Mouse (Mus musculus) heart, adult 2 months (tissue): Measurements from ENCODE around the gene Parp4. TPM values are rescaled to one million over a fixed set of nuclear protein-coding genes. Genes with fewer than 3 reads are reported as not detected.

ENCODE experiments used
- DNase-seq, 2 experiments: peaks; one replicate each; pipeline ENCODE4 v3.0.0; 2021
- H3K27ac ChIP-seq: fragments of 200-600 bp; 2 replicates; pipeline ENCODE4 v1.8.1; 2022
- H3K27me3 ChIP-seq: fragments of 200-500 bp; 2 replicates; pipeline ENCODE4 v1.6.1; 2012; ENCODE audit warnings: mild to moderate bottlenecking, low read length, inconsistent platforms, mixed read lengths; ENCODE audit not compliant: control insufficient read depth, insufficient read depth
- H3K36me3 ChIP-seq: fragments of 200-500 bp; 2 replicates; pipeline ENCODE4 v1.6.1; 2012; ENCODE audit warnings: low read length, inconsistent platforms; ENCODE audit not compliant: control insufficient read depth, insufficient read depth
- H3K4me1 ChIP-seq: fragments of 200-500 bp; 2 replicates; pipeline ENCODE4 v1.6.1; 2011; ENCODE audit warnings: low read length; ENCODE audit not compliant: control insufficient read depth, insufficient read depth
- H3K4me3 ChIP-seq: fragments of 200-600 bp; 2 replicates; pipeline ENCODE4 v1.8.1; 2022
- H3K79me2 ChIP-seq: fragments of 200-500 bp; replicated peaks from 2 replicates; pipeline ENCODE4 v1.6.1; 2012; ENCODE audit warnings: mild to moderate bottlenecking, inconsistent platforms, low read length, moderate library complexity, mixed read lengths; ENCODE audit not compliant: control insufficient read depth, insufficient read depth
- H3K9ac ChIP-seq: fragments of 200-500 bp; 2 replicates; pipeline ENCODE4 v1.6.1; 2012; ENCODE audit warnings: low read depth, mild to moderate bottlenecking, control low read depth, inconsistent platforms, low read length, mixed read lengths
- CTCF ChIP-seq: fragments of 200-600 bp; IDR thresholded peaks from 2 replicates; pipeline ENCODE4 v1.8.1; 2022; ENCODE audit warnings: antibody characterized with exemption, mild to moderate bottlenecking, moderate library complexity
- EP300 ChIP-seq: fragments of 200-500 bp; IDR thresholded peaks from 2 replicates; pipeline ENCODE4 v1.6.1; 2011; ENCODE audit warnings: low read depth, low read length, control low read depth; ENCODE audit not compliant: insufficient read depth
- POLR2A ChIP-seq: fragments of 200-500 bp; IDR thresholded peaks from 2 replicates; pipeline ENCODE4 v1.6.1; 2011; ENCODE audit warnings: mild to moderate bottlenecking, low read depth, low read length, control low read depth; ENCODE audit not compliant: insufficient read depth
- WGBS: fragments of 180-500 bp; shearing (Covaris S2); methylation state at CpG from one replicate; pipeline ENCODE4 v1.1.7; 2018; 5-methylcytosine and 5-hydroxymethylcytosine counted together
- intact Hi-C: fragments of 180-260 bp; cut with DNase I; formaldehyde crosslinking; loops from one replicate; pipeline ENCODE4 v1.15.1; 2025
- polyA plus RNA-seq: library from polyadenylated mRNA; depleted of rRNA; stranded (reverse); fragments of >200 nt; gene quantifications from 2 replicates; pipeline ENCODE4 v1.2.3, GENCODE M21; 2012
- total RNA-seq, 2 experiments: library from RNA; stranded (reverse); gene quantifications; 2 replicates each; pipeline ENCODE4 v1.2.3; 2021

The Parp4 gene
- total and polyA plus RNA-seq, 3 experiments, result 9.2 to 33.9 (median 27.1) TPM

DNA sequence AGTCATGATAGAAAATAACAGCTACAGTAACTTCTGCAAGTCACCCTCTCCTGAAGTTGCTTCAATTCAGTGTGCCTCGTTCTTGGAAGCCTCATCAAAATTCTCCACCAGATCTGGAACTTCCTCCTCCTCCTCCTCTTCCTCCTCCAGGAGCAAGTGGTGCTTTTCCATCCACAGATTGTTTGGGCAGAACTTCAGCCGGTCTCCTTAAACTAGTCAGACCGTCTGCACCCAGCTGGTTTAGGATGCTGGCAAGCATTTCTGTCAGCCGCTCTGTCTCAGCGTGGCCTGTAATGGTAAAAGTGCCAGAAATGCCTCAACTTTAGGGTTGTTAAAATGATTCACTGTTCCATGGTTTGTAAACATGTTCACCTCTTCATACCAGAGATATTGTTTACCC is 90.2 kb downstream of the Parp4 start:
- Histone ChIP-seq H3K36me3 (peaks cover 3% of the 10 kb centered on the region; the same call in 1 of the 2 replicates), H3K27me3 (no peaks in the 10 kb centered on the region), H3K4me3 (no peak overlapping the region), H3K9ac (no peak overlapping the region), H3K4me1 (peaks cover 3% of the 10 kb centered on the region), H3K79me2 (no peaks in the 10 kb centered on the region), H3K27ac (no peak overlapping the region)
- peak; percentile 25 to 28 for DNase-seq
- intact Hi-C loops, result loop anchor here (5.0 kb wide), 2 partner anchors 88 to 142 kb away; partner anchors contain the start of genes Cenpj and Parp4
- WGBS, result 49% methylated on average over 5 of the region's 5 CpGs
- TF ChIP-seq CTCF (no peak), EP300 (no peak), POLR2A (no peak)

DNA sequence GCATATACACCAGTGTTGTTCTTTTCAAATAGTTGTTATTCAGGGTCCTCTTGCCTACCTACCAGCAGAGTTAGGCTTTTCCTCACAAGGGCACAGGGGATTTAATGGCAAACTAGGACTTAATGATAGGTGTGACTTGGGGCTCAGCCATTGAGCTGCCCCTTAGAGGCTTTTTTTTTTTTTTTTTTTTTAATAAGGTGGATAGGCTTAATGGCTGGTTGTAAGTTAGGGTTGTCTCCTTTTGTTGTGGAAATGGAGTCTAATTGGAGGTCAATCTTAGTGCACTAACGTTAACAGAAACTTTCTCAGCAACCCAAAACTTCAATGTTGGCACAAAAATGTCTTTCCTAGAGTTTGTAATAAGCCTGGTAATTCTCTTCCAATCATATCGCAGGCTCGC is 91.5 kb downstream of the Parp4 start:
- intact Hi-C loops, result loop anchor here (5.0 kb wide), 2 partner anchors 90 to 140 kb away; partner anchors contain the start of genes Cenpj and Parp4
- TF ChIP-seq EP300, result no peak
- TF ChIP-seq POLR2A, result no peak
- TF ChIP-seq CTCF, result no peak
- peaks cover 2% of the 10 kb centered on the region; the same call in 1 of the 2 replicates for H3K79me2 ChIP-seq
- no peak for DNase-seq
- peaks cover 3% of the 10 kb centered on the region for H3K4me1 ChIP-seq
- no peaks in the 10 kb centered on the region for H3K27me3 ChIP-seq
- H3K36me3 ChIP-seq, result peaks cover 3% of the 10 kb centered on the region; the same call in 1 of the 2 replicates
- 87% methylated on average over 3 of the region's 3 CpGs for WGBS
- H3K9ac ChIP-seq, result no peak overlapping the region
- H3K4me3 ChIP-seq, result no peak overlapping the region
- H3K27ac ChIP-seq, result no peak overlapping the region

DNA sequence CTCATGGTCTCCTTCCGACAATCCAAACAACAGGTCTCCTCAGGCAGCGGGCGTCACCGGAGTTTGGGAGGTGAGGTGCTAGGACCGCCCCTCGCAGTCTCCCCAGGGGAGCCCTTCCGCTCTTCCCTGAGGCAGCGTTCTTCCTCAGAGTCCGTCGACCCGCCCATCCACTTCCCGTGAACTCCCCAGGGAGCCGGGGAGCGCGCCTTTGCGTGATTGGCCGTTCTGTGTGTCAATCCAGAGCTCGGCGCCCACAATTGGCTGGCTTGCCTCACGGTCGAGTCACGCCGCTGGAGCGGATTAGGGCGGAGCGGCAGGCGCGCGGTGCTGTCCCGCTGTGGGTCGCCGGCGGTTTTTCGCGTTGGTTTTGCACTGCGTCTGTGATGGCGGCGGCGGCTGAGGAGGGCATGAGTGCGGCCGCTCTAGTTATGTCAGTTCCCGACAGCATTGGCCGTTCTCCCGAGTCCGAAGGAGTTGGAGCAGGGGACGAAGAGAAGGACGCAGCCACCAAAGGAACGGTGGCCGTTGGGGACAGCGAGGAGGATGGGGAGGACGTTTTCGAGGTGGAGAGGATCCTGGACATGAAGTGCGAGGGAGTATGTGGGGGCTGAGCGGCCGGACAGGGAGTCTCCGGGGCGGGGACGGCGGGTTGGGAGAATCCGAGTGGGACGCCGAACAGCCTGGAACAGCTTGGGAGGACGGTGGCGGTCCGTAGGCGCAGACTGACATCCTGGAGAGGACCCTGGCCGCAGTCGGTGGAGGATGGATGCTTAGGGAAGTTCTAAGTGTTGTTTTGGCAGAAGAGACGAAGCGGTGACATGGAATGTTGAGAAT is 92.8 kb downstream of the Parp4 start, which contains the start of gene Mphosph8:
Gene Mphosph8 (plus strand): TSS at position 280 of the 834 bp plus-strand sequence.
- TF ChIP-seq EP300, result 0 out of 2 replicates have a peak, but pooled peaks have one; percentile 21
- no peak for TF ChIP-seq CTCF
- TF ChIP-seq POLR2A, result peak; percentile 83
- Histone ChIP-seq H3K79me2 (peaks cover 2% of the 10 kb centered on the region; the same call in 1 of the 2 replicates), H3K27ac (peak within 1 kb of the TSS; percentile 89), H3K4me3 (peak within 1 kb of the TSS; percentile 85), H3K27me3 (no peaks in the 10 kb centered on the region), H3K36me3 (peaks cover 5% of the 10 kb centered on the region), H3K9ac (peak within 1 kb of the TSS; percentile 87), H3K4me1 (peaks cover 3% of the 10 kb centered on the region)
- intact Hi-C loops, result loop anchor here (1.0 to 5.0 kb wide), 3 partner anchors 91 to 139 kb away; partner anchors contain the start of genes Cenpj, Parp4 and Pspc1
- DNase-seq, result peak; percentile 99 to 100
- WGBS, result under 1% methylated on average over 70 of the region's 70 CpGs

DNA sequence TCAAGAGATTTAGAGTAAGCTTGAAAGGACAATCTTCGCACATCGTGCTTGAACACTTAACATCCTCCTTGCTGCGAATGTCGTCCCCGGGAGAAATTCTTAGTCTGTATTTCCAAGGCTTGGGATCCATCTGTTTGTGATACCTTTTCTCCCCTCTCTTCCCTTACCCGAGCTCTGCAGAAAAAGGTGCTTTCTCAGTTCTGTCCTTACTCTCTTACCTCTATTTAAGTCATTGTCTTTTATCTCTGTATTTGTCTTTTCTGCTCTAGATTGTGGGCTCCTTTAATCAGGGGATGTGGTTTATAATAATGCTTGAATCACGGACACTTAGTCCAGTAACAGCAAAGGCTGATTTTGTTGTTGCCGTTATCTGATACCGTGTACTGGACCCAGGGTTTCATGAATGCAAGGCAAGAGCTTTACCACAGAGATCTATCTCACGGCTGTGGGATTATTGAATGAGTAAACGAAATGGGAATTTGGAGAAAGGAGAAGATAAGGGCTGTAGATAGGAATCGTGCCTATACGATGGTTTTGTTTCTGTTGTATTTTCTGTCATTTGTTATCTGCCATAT is 93.7 kb downstream of the Parp4 start:
- Histone ChIP-seq H3K79me2 (peaks cover 2% of the 10 kb centered on the region; the same call in 1 of the 2 replicates), H3K27ac (peak overlapping the region; percentile 89), H3K36me3 (peaks cover 6% of the 10 kb centered on the region), H3K4me3 (peak overlapping the region; percentile 85), H3K9ac (peak overlapping the region; percentile 87), H3K4me1 (peaks cover 3% of the 10 kb centered on the region), H3K27me3 (no peaks in the 10 kb centered on the region)
- TF ChIP-seq EP300 (no peak), POLR2A (no peak), CTCF (no peak)
- 4% methylated on average over 13 of the region's 13 CpGs for WGBS
- DNase-seq, result no peak
- intact Hi-C loops, result loop anchor here (5.0 kb wide), 2 partner anchors 92 to 138 kb away; partner anchors contain the start of genes Cenpj and Parp4

DNA sequence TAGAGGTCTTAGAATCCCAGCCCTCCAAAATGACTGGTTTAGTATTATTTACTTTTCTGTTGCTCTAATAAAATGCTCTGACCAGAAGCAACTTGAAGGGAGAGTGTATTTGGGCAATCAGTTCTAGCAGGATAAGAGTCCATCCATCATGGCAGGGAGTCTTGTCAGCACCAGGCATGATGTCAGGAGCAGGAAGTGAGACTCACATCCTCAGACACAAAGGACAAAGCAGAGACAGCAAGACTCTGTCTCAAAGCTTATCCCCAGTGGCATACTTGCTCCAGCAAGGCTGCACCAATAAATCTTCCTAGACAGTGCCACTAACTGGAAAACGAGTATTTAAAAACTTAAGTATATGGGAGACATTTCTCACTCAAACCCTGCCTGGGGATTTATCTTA is 110.0 kb downstream of the Parp4 start:
- Histone ChIP-seq H3K9ac (no peak overlapping the region), H3K27me3 (no peaks in the 10 kb centered on the region), H3K4me3 (no peak overlapping the region), H3K36me3 (peaks cover 7% of the 10 kb centered on the region), H3K27ac (no peak overlapping the region), H3K79me2 (no peaks in the 10 kb centered on the region), H3K4me1 (no peaks in the 10 kb centered on the region)
- intact Hi-C loops, result loop anchor here (5.0 kb wide), 1 partner anchor 107 kb away; no protein-coding TSS in a partner anchor
- WGBS, result 44% methylated on average over 1 of the region's 1 CpGs
- no peak for DNase-seq
- TF ChIP-seq CTCF, result no peak
- no peak for TF ChIP-seq EP300
- no peak for TF ChIP-seq POLR2A
